Mouse (Mus musculus): ENCODE results near the gene Agfg2. TPM values are rescaled to one million over a fixed set of nuclear protein-coding genes. Genes with fewer than 3 reads are reported as not detected.

The Agfg2 gene
- total RNA-seq, 2 experiments from 2014 or later: 3.3 to 4.7 TPM

DNA sequence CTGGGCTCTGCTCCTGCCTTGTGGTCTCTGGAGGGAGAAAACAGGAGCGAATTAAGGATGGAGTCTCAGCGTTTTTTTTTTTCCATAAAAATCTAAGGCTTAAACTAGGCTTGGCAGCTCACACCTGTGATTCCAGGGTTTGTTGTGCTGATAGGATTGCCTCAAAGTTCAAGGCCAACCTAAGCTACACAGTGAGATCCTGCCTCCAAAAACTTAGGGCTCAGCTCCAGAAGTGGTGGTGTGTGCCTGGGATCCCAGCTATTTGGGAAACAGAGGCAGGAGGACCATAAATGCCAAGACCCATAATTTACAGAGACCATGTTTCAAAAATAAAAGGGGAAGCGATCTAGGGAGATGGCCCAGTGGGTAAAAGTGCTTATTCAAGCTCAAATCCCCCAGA, 75.2 kb downstream of the Agfg2 start:
- no peak for DNase-seq

DNA sequence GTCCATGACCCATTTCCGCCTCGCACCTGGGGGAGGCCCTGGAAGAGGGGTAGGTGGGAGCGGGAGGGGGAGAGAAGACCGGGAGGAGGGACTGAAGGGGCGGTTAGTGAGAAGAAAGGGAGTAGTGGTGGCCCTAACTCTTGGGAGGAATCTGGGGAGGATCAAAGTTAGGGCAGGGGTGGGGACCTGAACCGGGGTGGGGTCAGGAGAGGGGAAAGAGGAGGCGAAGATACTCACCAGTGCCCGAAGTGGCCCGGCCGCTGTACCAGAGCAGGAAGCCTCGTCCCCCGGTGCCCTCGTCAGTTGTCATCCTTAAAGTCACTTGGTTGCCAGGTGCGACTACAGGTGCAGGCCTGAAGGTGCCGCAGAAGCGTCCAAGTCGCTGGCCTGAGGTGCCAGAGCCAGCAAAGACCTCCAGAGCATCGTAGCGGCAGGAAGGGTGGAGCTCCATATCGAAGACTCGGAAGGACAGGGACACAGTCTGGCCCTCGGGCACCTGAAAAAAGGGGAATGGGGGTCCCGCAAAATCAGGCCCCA, 75.8 kb downstream of the Agfg2 start:
- no peak for DNase-seq

- no peak for DNase-seq
Observed at GRCm38 (mm10) chr5:137607860-137608653, 76.5 kb downstream of the Agfg2 start.

- peak; percentile 37 for DNase-seq
Observed at GRCm38 (mm10) chr5:137601365-137601729, 83.2 kb downstream of the Agfg2 start.

DNA sequence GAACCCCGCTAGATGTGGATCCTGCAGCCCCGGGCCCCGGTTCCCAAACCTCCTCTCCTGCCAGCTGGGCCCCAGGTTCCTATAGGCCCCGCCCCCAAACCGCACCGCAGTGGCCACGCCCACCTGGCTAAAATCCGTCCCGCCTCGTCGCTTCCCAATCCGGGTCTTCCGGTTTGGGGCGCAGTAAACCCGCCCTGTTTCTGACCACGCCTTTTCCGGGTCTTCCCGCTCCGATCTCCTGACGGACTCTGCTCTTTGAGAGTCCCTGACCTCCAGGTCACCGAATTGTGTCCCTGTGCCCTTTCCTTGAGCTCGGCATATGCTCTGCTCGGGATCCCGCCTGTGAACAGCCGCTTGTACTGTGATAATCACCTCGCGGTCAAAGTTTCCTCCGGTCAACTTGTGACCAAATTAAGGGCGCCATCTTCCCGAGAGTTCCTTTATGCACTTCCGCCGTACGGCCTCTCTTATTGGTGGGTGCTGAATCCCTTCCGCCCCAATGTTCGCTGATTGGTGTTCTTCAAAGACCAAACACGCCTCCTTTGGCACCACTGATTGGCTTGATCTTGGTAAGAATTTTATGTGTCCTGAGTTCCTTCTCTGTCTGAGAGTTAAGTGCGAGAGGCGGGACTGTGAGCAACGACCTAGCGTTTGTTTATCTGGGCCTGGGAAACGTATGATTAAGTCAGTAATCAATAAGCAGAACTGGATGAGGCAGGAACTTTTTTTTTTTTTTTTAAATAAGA, 83.7 kb downstream of the Agfg2 start, which contains the start of gene Mospd3:
Gene Mospd3, minus strand, starts transcription at position 440 of the 746 bp plus-strand sequence.
- peak; percentile 93 for DNase-seq

Other genes with a start within 250 kb of the Agfg2 start
- under 1 TPM in 1 of 2 experiments, not detected in 1; 0.08 TPM for gene Zan, start 207.7 kb downstream of the Agfg2 start, total RNA-seq (2021)
- gene Pop7, start 182.2 kb downstream of the Agfg2 start, total RNA-seq (2021): 1 to 10 TPM; 9.7 to 9.9 TPM
- 10 to 100 TPM; 15.2 to 17.5 TPM for gene Gigyf1, start 166.2 kb downstream of the Agfg2 start, total RNA-seq (2021)
- not detected for gene Epo, start 151.5 kb downstream of the Agfg2 start, total RNA-seq (2021)
- gene Gnb2, start 151.2 kb downstream of the Agfg2 start, total RNA-seq (2021): 100 to 1,000 TPM; 129 to 130 TPM
- not detected for gene Actl6b, start 131.2 kb downstream of the Agfg2 start, total RNA-seq (2021)
- gene Tfr2, start 114.9 kb downstream of the Agfg2 start, total RNA-seq (2021): not detected
- 10 to 100 TPM; 12.5 to 12.8 TPM for gene Mospd3, start 83.7 kb downstream of the Agfg2 start, total RNA-seq (2021)
- gene Pcolce, start 70.9 kb downstream of the Agfg2 start, total RNA-seq (2021): 100 to 1,000 TPM in 1 of 2 experiments, 10 to 100 TPM in 1; 79.0 to 112 TPM
- gene Fbxo24, start 55.7 kb downstream of the Agfg2 start, total RNA-seq (2021): under 1 TPM; 0.16 to 0.18 TPM
- 10 to 100 TPM; 13.9 to 15.4 TPM for gene Lrch4, start 55.6 kb downstream of the Agfg2 start, total RNA-seq (2021)
- 1 to 10 TPM; 2.9 to 3.9 TPM for gene Gm20605, start 55.6 kb downstream of the Agfg2 start, total RNA-seq (2021)
- 1 to 10 TPM; 1.8 to 2.7 TPM for gene Sap25, start 43.4 kb downstream of the Agfg2 start, total RNA-seq (2021)
- 1 to 10 TPM in 1 of 2 experiments, under 1 TPM in 1; 0.36 to 1.5 TPM for gene Irs3, start 39.0 kb downstream of the Agfg2 start, total RNA-seq (2021)
- gene Nyap1, start 56.9 kb upstream of the Agfg2 start, total RNA-seq (2021): under 1 TPM; 0.10 to 0.35 TPM
- 10 to 100 TPM; 57.8 to 59.1 TPM for gene Tsc22d4, start 61.0 kb upstream of the Agfg2 start, total RNA-seq (2021)
- gene Ppp1r35, start 94.1 kb upstream of the Agfg2 start, total RNA-seq (2021): 1 to 10 TPM; 7.1 to 8.9 TPM
- gene Mepce, start 102.9 kb upstream of the Agfg2 start, total RNA-seq (2021): 10 to 100 TPM; 14.7 to 20.1 TPM
- under 1 TPM in 1 of 2 experiments, not detected in 1; 0.35 TPM for gene Zcwpw1, start 103.1 kb upstream of the Agfg2 start, total RNA-seq (2021)
- gene Pilra, start 151.6 kb upstream of the Agfg2 start, total RNA-seq (2021): under 1 TPM; 0.13 to 0.40 TPM
- under 1 TPM in 1 of 2 experiments, not detected in 1; 0.88 TPM for gene Pilrb1, start 173.4 kb upstream of the Agfg2 start, total RNA-seq (2021)
- under 1 TPM; 0.28 to 0.54 TPM for gene Pilrb2, start 187.1 kb upstream of the Agfg2 start, total RNA-seq (2021)
- under 1 TPM in 1 of 2 experiments, not detected in 1; 0.08 TPM for gene Cyp3a13, start 236.9 kb upstream of the Agfg2 start, total RNA-seq (2021)

All from gastrocnemius, postnatal 25 days (tissue).